Mouse (Mus musculus) Patski (cell line): ENCODE measurements around the gene Homer2. TPM values are rescaled to one million over a fixed set of nuclear protein-coding genes. Genes with fewer than 3 reads are reported as not detected.

ENCODE experiments used
- ATAC-seq: fragments of 100-300 bp; one replicate; pipeline ENCODE4 v1.8.0; 2021
- CTCF ChIA-PET: fragments of 350-600 bp; sonication (Branson Sonifier 250); formaldehyde crosslinking; loops from one replicate; lab custom pipeline; 2022; ENCODE audit warnings: inconsistent platforms; lab: Charles Lee
- POLR2A ChIA-PET: fragments of 350-600 bp; sonication (Branson Sonifier 250); formaldehyde crosslinking; loops from one replicate; lab custom pipeline; 2022; ENCODE audit warnings: antibody characterized with exemption, inconsistent platforms; lab: Charles Lee
- DNase-seq: peaks from one replicate; pipeline ENCODE4 v3.0.0-alpha.2; 2011; ENCODE audit warnings: low read depth, low spot score
- H3K27me3 ChIP-seq: fragments of 371-371 bp; one replicate; pipeline ENCODE4 v1.5.1; 2021
- CTCF ChIP-seq: fragments of 100-300 bp; IDR thresholded peaks from one replicate; pipeline ENCODE4 v1.5.1; 2021
- in situ Hi-C: fragments of 300-500 bp; cut with MboI; formaldehyde crosslinking; loops from 3 replicates; pipeline ENCODE4 v1.11.1; 2018; ENCODE audit warnings: low pct_unique_long_range_greater_than_20kb, mixed read lengths
- polyA plus RNA-seq: library from polyadenylated mRNA; unstranded; gene quantifications from one replicate; pipeline ENCODE4 v1.2.3, GENCODE M21; 2021

The Homer2 gene
- polyA plus RNA-seq, 1 experiment from 2014 or later, result 5.5 TPM

DNA sequence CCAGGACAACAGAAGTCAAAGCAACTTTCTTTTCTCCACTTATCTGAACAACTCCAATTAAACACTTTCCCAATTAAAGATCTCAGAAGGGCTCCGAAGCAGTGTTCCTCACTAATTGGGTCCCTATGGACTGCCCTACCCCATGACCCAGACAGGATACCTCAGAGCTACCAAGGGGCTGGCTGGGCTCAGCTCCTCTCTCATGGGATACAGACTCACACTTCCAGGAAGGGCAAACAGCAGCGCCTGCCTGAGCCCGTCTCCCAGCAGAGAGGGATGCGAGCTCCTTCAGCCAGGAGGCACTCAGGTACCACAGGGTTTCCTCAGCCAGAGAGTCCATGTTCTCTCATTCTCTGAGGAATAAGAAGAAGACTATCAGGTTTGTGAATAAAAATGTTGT is 9.4 kb downstream of the Homer2 start:
- in situ Hi-C loops, result no loop called here
- H3K27me3 ChIP-seq, result no peaks in the 10 kb centered on the region
- ChIA-PET POLR2A (interaction anchor here (0.6 kb wide), 1 partner anchor 14 kb away, joined by 3 read pairs; no protein-coding TSS in a partner anchor), CTCF (no interaction called here)
- DNase-seq (no peak), ATAC-seq (no peak)
- TF ChIP-seq CTCF, result no peak

GRCm38 (mm10) chr7:81695763-81696533 is 11.4 kb downstream of the Homer2 start:
- in situ Hi-C loops, result no loop called here
- CTCF ChIA-PET, result no interaction called here
- ATAC-seq (peak; percentile 72), DNase-seq (peak; percentile 73)
- no peak for TF ChIP-seq CTCF
- POLR2A ChIA-PET, result no interaction called here
- H3K27me3 ChIP-seq, result no peaks in the 10 kb centered on the region

DNA sequence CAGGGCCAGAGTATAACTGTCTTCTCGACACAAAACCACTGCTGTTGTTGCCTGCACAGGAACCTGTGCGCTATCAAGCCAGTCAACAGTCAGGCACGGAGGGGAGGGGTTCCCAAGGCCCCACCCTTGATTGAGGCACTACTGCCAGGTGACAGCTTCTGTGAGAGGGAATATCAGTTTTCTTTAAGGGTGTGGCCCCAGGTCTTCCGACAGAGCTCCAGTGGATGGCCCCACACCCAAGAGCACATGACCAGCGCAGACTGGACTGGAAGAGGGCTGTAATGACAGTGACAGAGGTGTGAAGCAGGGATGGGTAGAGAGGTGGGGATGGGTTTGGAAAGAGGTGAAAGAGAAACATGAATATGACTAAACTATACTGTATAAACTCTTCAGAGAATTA is 16.3 kb downstream of the Homer2 start:
- ATAC-seq (no peak), DNase-seq (no peak)
- ChIA-PET POLR2A (no interaction called here), CTCF (interaction anchor here (1.4 kb wide), 1 partner anchor 11 kb away, joined by 4 read pairs; no protein-coding TSS in a partner anchor)
- H3K27me3 ChIP-seq, result no peaks in the 10 kb centered on the region
- no peak for TF ChIP-seq CTCF
- in situ Hi-C loops, result no loop called here

GRCm38 (mm10) chr7:81689116-81689681 is 18.1 kb downstream of the Homer2 start:
- ATAC-seq (no peak), DNase-seq (no peak)
- ChIA-PET CTCF (no interaction called here), POLR2A (interaction anchor here (0.7 kb wide), 1 partner anchor 10 kb away, joined by 5 read pairs; no protein-coding TSS in a partner anchor)
- TF ChIP-seq CTCF, result no peak
- H3K27me3 ChIP-seq, result no peaks in the 10 kb centered on the region
- in situ Hi-C loops, result no loop called here

GRCm38 (mm10) chr7:81688378-81688777 is 18.9 kb downstream of the Homer2 start:
- DNase-seq (no peak), ATAC-seq (no peak)
- TF ChIP-seq CTCF, result no peak
- ChIA-PET CTCF (no interaction called here), POLR2A (no interaction called here)
- H3K27me3 ChIP-seq, result no peaks in the 10 kb centered on the region
- in situ Hi-C loops, result no loop called here

DNA sequence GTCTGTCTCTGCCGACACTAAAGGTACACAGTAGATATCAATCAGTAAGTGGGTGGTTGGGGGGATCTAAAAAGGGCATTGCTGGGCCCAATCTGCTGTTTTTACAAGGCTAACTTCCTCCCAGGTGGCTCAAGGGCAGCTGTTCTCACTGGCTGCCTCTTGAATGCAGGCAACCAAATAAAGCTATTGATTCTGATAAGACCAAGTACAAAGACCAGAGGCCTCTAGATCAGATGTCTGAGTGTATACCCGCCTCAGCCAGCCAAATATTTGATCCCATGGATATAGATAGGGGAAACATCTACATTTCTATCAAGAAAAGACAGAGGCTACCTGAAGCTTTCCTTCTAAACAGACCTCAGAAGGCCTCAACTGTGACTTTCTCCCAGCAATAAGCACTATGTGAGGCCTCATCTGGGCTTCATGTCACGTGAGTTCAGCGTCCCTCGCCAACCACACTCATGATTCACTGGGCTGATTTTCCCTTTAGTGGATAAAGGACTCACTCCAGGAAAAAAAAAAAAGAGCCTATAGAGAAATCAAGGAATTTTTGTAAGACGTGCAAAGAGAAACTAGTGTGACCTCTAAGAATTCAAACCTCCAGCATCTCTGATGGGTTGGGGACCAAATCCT is 19.5 kb downstream of the Homer2 start:
- no peaks in the 10 kb centered on the region for H3K27me3 ChIP-seq
- ChIA-PET POLR2A (interaction anchor here (0.6 kb wide), 1 partner anchor 141 kb away, joined by 4 read pairs; no protein-coding TSS in a partner anchor), CTCF (no interaction called here)
- DNase-seq (no peak), ATAC-seq (no peak)
- in situ Hi-C loops, result no loop called here
- no peak for TF ChIP-seq CTCF

DNA sequence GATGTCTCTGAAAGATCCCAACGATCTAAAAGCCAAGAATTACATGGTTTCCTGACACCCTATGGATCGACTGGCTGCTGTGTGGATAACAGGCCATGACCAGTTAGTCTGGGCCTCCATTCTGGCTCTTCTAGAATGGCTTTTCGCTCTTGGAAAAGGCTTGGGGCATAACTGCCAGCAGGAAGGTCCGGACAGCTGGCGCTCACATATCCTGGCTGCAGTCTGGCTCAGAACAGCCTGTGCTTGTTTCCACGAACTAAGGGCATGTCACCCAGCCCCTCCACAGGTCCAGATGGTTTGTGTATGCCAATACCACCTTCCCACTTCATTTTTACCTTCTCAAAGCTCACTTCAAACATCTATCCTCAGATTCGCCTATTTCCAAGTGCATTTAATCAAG is 22.0 kb downstream of the Homer2 start:
- DNase-seq, result no peak
- TF ChIP-seq CTCF, result no peak
- ATAC-seq, result no peak
- ChIA-PET POLR2A (interaction anchor here (0.5 kb wide), 1 partner anchor 87 kb away, joined by 3 read pairs; no protein-coding TSS in a partner anchor), CTCF (interaction anchor here (2.9 kb wide), 1 partner anchor 8 kb away, joined by 10 read pairs; no protein-coding TSS in a partner anchor)
- no peaks in the 10 kb centered on the region for H3K27me3 ChIP-seq
- in situ Hi-C loops, result no loop called here

DNA sequence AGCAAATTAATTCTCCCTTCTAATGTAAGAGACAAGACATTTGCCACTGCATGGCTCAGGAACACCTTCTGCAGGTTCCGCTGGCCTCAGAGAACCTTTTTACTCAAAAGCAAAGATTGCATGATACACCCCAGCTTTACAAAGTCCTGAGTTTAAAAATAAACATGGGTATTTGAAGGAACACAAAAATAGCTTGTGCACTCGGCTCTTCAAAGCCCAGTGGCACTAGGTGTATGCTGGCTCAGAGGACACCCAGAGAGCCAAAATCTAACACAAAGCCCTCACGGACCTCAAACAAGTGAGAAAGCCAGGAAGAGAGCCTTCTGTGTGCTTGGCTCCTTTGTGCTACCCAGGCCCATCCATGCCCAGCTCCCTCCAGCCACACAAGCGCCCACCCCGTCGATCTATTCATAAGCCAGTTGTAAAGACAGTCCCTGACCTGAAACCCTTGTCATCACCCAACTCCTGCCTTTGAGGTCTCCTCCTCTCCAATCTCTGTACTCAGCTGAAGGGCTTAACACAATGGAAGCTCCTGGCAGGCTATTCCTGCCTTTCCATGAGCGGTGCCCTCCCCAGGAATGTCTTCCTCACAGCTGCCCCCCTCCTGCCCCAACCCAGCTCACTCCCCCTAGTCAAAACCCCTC is 23.4 kb downstream of the Homer2 start:
- DNase-seq, result no peak
- TF ChIP-seq CTCF, result no peak
- no peak for ATAC-seq
- ChIA-PET CTCF (interaction anchor here (2.9 kb wide), 1 partner anchor 9 kb away, joined by 10 read pairs; no protein-coding TSS in a partner anchor), POLR2A (interaction anchor here (0.7 kb wide), 1 partner anchor 14 kb away, joined by 3 read pairs; no protein-coding TSS in a partner anchor)
- no peaks in the 10 kb centered on the region for H3K27me3 ChIP-seq
- in situ Hi-C loops, result no loop called here

- DNase-seq (no peak), ATAC-seq (no peak)
- TF ChIP-seq CTCF, result no peak
- in situ Hi-C loops, result no loop called here
- no peaks in the 10 kb centered on the region for H3K27me3 ChIP-seq
- POLR2A ChIA-PET, result no interaction called here
- CTCF ChIA-PET, result no interaction called here
These were observed 25.9 kb downstream of the Homer2 start for GRCm38 (mm10) chr7:81681386-81681785.

- CTCF ChIA-PET, result no interaction called here
- TF ChIP-seq CTCF, result no peak
- H3K27me3 ChIP-seq, result peaks cover 7% of the 10 kb centered on the region
- POLR2A ChIA-PET, result no interaction called here
- in situ Hi-C loops, result no loop called here
- DNase-seq (no peak), ATAC-seq (no peak)
These were observed 33.8 kb downstream of the Homer2 start for GRCm38 (mm10) chr7:81673359-81674013.
